Mouse (Mus musculus): ENCODE measurements around the gene Ciapin1. TPM values are rescaled to one million over a fixed set of nuclear protein-coding genes. Genes with fewer than 3 reads are reported as not detected.
A peak's percentile ranks its signal among the peaks of the same experiment; 100 is the strongest.
"Not testable (repeated sequence)": the region's sequence is repeated elsewhere in the genome, so short reads cannot be mapped to it uniquely, and the experiment has no call there.

Gene Ciapin1
- polyA plus RNA-seq, 1 experiment: 37.6 TPM

- peaks cover 38% of the 10 kb centered on the region for H3K4me1 ChIP-seq (ENCODE audit: control insufficient read depth)
- H3K9me3 ChIP-seq (ENCODE audit: control insufficient read depth, low read length): no peaks in the 10 kb centered on the region
- peak overlapping the region; percentile 70 for H3K4me3 ChIP-seq (replicated peaks)
- peaks cover 33% of the 10 kb centered on the region for H3K36me3 ChIP-seq (ENCODE audit: control insufficient read depth)
- TF ChIP-seq GATA1 (IDR thresholded peaks at IDR 0.05; ENCODE audit: low read length) (no peak), TAL1 (IDR thresholded peaks at IDR 0.05; ENCODE audit: low read length) (no peak)
- no peaks in the 10 kb centered on the region for H3K27me3 ChIP-seq (ENCODE audit: control insufficient read depth)
These were observed 1.5 kb downstream of the Ciapin1 start for GRCm38 (mm10) chr8:94836456-94837240.

DNA sequence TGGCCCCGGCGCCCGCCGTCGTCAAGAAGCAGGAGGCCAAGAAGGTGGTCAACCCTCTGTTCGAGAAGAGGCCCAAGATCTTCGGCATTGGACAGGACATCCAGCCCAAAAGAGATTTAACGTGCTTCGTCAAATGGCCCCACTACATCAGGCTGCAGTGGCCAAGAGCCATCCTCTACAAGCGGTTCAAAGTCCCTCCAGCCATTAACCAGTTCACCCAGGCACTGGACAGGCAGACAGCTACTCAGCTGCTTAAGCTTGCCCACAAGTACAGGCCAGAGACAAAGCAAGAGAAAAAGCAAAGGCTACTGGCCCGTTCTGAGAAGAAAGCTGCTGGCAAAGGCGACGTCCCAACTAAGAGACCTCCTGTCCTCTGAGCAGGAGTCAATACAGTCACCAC, 2.4 kb downstream of the Ciapin1 start:
- peaks cover 39% of the 10 kb centered on the region for H3K4me1 ChIP-seq (ENCODE audit: control insufficient read depth)
- not testable (repeated sequence) for H3K9me3 ChIP-seq (ENCODE audit: control insufficient read depth, low read length); H3K4me3 ChIP-seq (replicated peaks); H3K27me3 ChIP-seq (ENCODE audit: control insufficient read depth)
- peaks cover 40% of the 10 kb centered on the region for H3K36me3 ChIP-seq (ENCODE audit: control insufficient read depth)

- H3K9me3 ChIP-seq (ENCODE audit: control insufficient read depth, low read length); H3K27me3 ChIP-seq (ENCODE audit: control insufficient read depth); H3K4me3 ChIP-seq (replicated peaks): not testable (repeated sequence)
- Histone ChIP-seq H3K36me3 (ENCODE audit: control insufficient read depth) (peaks cover 56% of the 10 kb centered on the region), H3K4me1 (ENCODE audit: control insufficient read depth) (peaks cover 31% of the 10 kb centered on the region)
These were observed 4.2 kb downstream of the Ciapin1 start for GRCm38 (mm10) chr8:94833901-94834405.

- peaks cover 9% of the 10 kb centered on the region for H3K4me1 ChIP-seq (ENCODE audit: control insufficient read depth)
These were observed 9.9 kb downstream of the Ciapin1 start for GRCm38 (mm10) chr8:94828284-94828683.

DNA sequence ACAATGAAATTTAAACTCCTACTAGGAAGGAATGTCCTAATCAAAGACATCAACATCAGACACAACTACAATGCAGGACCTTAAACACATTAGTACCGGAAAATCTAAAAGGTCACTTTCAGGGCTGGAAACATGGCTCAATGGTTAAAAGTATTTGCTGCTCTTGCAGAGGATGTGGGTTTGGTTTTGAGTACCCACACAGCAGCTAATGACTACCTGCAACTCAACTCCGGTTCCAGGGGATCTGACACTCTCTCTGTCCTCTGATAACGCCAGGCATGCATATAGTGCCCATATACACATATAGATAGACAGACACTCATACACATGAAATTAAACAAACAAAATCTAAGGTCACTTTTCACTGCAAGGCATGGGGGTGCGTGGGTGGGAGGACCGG, 11.9 kb downstream of the Ciapin1 start:
- no peak for TF ChIP-seq TAL1 (IDR thresholded peaks at IDR 0.05; ENCODE audit: low read length)
- TF ChIP-seq GATA1 (IDR thresholded peaks at IDR 0.05; ENCODE audit: low read length): no peak
- peaks cover 99% of the 10 kb centered on the region for H3K36me3 ChIP-seq (ENCODE audit: control insufficient read depth)
- H3K9me3 ChIP-seq (ENCODE audit: control insufficient read depth, low read length): peaks cover 6% of the 10 kb centered on the region
- no peak overlapping the region for H3K4me3 ChIP-seq (replicated peaks)
- peaks cover 11% of the 10 kb centered on the region for H3K4me1 ChIP-seq (ENCODE audit: control insufficient read depth)
- H3K27me3 ChIP-seq (ENCODE audit: control insufficient read depth): no peaks in the 10 kb centered on the region

More at GRCm38 (mm10) chr8:94828284-94828683, 9.9 kb downstream of the Ciapin1 start:
- Histone ChIP-seq H3K36me3 (ENCODE audit: control insufficient read depth) (peaks cover 99% of the 10 kb centered on the region), H3K4me3 (replicated peaks) (no peak overlapping the region), H3K9me3 (ENCODE audit: control insufficient read depth, low read length) (peaks cover 6% of the 10 kb centered on the region), H3K27me3 (ENCODE audit: control insufficient read depth) (no peaks in the 10 kb centered on the region)
- TF ChIP-seq GATA1 (IDR thresholded peaks at IDR 0.05; ENCODE audit: low read length) (no peak), TAL1 (IDR thresholded peaks at IDR 0.05; ENCODE audit: low read length) (no peak)

GRCm38 (mm10) chr8:94825170-94825569, 13.0 kb downstream of the Ciapin1 start:
- Histone ChIP-seq H3K36me3 (ENCODE audit: control insufficient read depth) (peaks cover 99% of the 10 kb centered on the region), H3K4me3 (replicated peaks) (no peak overlapping the region), H3K27me3 (ENCODE audit: control insufficient read depth) (no peaks in the 10 kb centered on the region), H3K9me3 (ENCODE audit: control insufficient read depth, low read length) (peaks cover 1% of the 10 kb centered on the region; the same call in 1 of the 2 replicates), H3K4me1 (ENCODE audit: control insufficient read depth) (peaks cover 20% of the 10 kb centered on the region)
- TF ChIP-seq TAL1 (IDR thresholded peaks at IDR 0.05; ENCODE audit: low read length): no peak
- no peak for TF ChIP-seq GATA1 (IDR thresholded peaks at IDR 0.05; ENCODE audit: low read length)

DNA sequence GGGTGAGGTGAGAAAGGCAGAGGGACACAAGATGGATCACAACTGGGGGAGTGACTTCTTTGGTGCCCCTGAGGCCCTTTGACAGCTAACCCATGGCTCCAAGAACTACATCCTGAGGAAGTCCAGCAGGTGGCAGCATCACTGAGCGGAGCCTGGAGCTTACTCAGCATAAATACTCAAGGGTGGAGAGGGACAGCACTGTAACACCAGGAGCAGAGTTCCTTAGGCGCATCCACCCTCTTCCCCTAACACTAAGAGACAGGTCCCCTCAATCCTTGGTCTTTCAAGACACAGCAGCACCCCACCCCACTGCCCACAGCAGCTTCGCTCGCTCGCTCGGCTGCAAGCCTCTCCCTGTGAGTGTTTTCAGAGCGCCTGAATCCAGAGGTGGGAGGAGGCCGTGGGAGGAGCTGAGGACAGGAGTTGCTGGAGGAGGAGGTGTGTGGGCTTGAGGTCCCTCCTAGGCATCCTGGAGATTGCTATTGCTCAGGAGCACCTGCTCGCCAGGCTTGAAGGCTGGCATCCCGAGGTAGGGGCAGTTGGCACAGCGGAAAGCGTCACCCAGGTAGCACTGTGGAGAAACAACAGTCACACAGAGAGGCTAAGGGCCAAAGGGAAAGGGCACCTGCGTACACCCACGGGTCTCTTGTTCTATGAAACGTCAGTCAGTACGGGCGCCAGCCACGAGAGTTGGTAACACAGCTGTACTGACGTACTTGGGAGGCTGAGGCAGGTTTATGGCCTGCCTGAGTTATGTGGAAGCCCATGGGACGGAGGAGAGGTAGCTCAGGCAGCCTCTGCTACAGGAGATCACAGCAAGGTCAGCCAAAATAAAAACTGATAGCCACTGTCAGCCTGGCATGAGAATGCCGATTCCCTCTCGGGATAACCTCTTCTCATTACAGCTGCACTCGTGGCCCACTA, 15.3 kb downstream of the Ciapin1 start:
- Histone ChIP-seq H3K27me3 (ENCODE audit: control insufficient read depth) (no peaks in the 10 kb centered on the region), H3K4me3 (replicated peaks) (no peak overlapping the region), H3K4me1 (ENCODE audit: control insufficient read depth) (peaks cover 25% of the 10 kb centered on the region), H3K9me3 (ENCODE audit: control insufficient read depth, low read length) (no peaks in the 10 kb centered on the region), H3K36me3 (ENCODE audit: control insufficient read depth) (peaks cover 99% of the 10 kb centered on the region)
- TF ChIP-seq TAL1 (IDR thresholded peaks at IDR 0.05; ENCODE audit: low read length): no peak
- TF ChIP-seq GATA1 (IDR thresholded peaks at IDR 0.05; ENCODE audit: low read length): no peak

GRCm38 (mm10) chr8:94821381-94821780, 16.8 kb downstream of the Ciapin1 start:
- Histone ChIP-seq H3K27me3 (ENCODE audit: control insufficient read depth) (no peaks in the 10 kb centered on the region), H3K9me3 (ENCODE audit: control insufficient read depth, low read length) (no peaks in the 10 kb centered on the region), H3K4me3 (replicated peaks) (no peak overlapping the region), H3K36me3 (ENCODE audit: control insufficient read depth) (peaks cover 88% of the 10 kb centered on the region), H3K4me1 (ENCODE audit: control insufficient read depth) (peaks cover 25% of the 10 kb centered on the region)
- TF ChIP-seq TAL1 (IDR thresholded peaks at IDR 0.05; ENCODE audit: low read length) (no peak), GATA1 (IDR thresholded peaks at IDR 0.05; ENCODE audit: low read length) (no peak)

DNA sequence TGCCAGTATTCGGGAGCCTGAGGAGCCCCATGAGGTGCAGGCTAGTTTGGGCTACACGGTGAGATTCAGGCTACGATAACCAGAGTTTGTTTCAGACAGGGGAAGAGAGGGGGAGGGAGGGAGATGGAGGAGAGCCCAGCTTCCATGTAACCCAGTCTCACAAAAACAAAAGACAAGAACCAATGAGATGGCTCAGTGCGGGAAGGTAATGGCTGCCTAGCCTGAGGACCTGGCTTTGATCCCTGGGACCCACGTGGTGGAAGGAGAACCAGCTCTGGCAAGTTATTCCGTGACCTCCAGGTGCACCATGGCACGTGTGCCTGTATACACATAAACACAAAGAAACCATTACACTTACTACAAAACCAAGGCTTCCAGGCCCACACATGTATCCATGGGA, 17.6 kb downstream of the Ciapin1 start:
- peaks cover 26% of the 10 kb centered on the region for H3K4me1 ChIP-seq (ENCODE audit: control insufficient read depth)
- no peak overlapping the region for H3K4me3 ChIP-seq (replicated peaks)
- TF ChIP-seq GATA1 (IDR thresholded peaks at IDR 0.05; ENCODE audit: low read length): no peak
- TF ChIP-seq TAL1 (IDR thresholded peaks at IDR 0.05; ENCODE audit: low read length): no peak
- peaks cover 80% of the 10 kb centered on the region for H3K36me3 ChIP-seq (ENCODE audit: control insufficient read depth)
- no peaks in the 10 kb centered on the region for H3K27me3 ChIP-seq (ENCODE audit: control insufficient read depth)
- no peaks in the 10 kb centered on the region for H3K9me3 ChIP-seq (ENCODE audit: control insufficient read depth, low read length)

Data from erythroblast, embryonic 14.5 days (primary cell).